Mouse (Mus musculus): Measurements from ENCODE around the gene Dcxr. TPM values are rescaled to one million over a fixed set of nuclear protein-coding genes. Genes with fewer than 3 reads are reported as not detected.
"Not testable (repeated sequence)": the region's sequence is repeated elsewhere in the genome, so short reads cannot be mapped to it uniquely, and the experiment has no call there.

The Dcxr gene
- total RNA-seq (2022), result 100 to 1,000 TPM in 2 of 4 experiments, 10 to 100 TPM in 2; 41.6 to 142 (median 76.2) TPM

DNA sequence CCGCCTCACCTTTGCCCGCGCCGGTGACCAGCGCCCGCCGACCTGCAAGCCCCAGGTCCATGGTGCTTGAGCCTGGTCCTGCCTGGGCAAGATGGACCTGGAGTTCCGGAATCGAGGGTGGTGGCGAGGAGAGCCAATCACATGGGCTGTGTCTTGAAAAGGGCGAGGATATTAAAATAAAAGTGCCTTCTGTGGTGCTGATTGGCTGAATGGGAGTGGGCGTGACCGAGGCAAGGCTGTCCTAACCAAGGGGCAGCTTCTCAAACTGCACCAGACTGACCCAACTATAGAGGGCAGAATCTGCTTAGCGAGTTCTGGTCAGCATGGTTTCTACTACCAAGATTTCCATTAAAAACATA, at the start of gene Dcxr:
Gene Dcxr, minus strand, starts transcription at position 113 of the 359 bp plus-strand sequence.
- peak; percentile 95 for DNase-seq

DNA sequence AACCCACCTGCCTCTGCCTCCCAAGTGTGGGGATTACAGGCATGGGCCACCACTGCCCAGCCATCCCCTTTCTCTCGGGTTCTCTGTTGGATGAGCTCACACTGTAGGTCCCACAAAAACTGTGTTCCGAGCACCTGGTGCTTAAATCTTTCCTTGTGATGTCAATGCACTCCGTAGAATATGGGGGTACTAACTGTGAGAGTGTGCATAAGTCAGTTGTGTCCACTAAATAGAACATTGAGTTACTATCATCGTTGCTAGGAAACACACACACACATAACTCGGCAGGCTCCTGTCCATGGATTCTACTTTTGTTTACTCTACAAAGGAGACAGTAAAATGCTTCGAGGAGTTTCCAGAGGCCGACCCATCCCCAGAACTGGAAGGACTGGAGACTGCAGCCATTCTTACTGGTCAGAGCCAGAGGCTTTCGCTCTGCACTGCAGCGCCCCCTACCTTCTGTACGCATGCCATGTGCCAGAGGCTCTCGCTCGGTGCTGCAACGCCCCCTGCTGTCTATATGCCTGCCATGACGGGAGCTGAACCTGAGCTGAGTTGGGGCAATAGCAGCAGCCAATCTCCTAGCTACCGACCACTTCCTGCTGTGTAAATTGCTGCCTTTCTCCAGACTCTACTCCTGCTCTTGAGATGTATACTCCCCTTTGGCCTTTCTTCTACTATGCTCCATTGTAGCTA, 48.8 kb upstream of the Dcxr start:
- peak; percentile 88 for DNase-seq

DNA sequence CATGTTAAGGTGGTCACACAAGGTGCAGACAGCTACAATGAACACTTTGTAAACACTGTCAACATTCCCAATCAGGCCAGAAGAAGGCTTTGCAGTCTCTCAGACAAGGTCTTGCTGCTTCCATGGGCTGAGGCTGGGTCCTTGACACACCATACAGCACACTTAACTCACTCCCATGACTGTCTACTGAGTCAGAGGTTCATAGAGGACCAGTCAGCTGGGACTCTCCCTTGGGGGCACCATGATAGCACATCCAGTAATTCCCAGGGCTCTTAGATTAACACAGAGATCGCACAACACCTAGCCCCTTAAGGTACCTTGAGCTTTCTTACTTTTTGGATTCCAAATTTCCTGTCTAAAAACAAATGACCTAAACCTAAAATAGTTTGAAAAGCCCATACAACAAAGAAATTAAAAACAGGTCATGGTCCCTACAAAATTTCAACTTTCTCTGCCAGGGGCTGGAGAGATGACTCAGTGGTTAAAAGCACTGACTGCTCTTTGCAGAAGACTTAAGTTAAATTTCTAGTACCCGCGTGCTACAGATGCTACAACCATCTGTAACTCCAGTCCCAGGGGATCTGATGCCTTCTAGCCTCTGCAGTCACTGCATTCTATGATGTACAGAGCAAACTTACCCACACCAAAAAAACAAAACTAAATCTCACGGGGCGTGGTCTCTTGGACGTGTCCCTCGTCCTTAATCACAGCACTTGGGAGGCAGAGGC, 46.5 kb upstream of the Dcxr start:
- no peak for DNase-seq

DNA sequence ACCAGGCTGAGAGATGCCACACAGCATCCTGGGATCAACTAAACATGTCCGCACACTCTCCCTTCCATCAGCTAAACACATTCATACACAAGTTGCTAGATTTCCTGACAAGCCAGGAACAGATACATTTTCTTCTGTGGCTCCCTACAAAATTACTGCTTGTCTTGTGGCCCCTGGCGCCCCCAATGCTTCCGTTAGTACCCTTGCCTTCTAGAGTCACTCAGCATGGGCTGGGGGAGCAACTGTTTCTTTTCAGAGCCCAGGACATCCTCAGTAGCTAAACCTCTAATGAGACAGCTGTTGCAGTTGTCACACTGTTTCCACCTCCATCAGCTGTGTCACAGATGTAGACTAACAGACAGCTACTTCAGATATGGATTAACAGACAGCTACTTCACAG, 45.7 kb upstream of the Dcxr start:
- no peak for DNase-seq

DNA sequence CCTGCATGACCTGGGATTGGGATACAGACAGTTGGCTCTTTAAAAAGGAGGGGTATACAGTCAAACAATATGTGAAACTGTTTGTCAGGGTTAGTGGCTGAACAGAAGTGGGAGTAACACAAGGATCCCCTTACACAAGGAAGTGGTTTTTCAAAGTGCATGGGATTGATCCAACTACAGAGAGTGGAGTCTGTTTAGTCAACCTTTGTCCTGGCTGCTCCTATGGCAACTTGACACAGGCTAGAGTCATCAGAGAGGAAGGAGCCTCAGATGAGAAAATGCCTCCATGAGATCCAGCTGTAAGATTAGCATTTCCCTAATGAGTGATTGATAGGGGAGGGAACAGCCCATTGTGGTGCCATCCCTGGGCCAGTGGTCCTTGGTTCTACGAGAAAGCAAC, 41.1 kb upstream of the Dcxr start:
- DNase-seq, result no peak

DNA sequence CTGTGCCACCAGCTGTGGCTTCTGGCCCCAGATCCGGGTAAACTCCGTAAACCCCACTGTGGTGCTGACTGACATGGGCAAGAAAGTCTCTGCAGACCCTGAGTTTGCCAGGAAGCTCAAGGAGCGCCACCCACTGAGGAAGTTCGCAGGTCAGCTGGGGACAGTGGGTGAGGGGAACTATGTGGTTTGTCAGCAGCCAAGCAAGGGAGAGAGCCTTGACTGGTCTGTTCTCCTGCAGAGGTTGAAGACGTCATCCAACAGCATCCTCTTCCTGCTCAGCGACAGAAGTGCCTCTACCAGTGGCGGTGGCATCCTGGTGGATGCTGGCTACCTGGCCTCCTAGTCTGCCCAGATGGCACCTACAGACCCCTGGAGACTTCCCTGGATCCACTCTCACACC, 39.9 kb upstream of the Dcxr start:
- not testable (repeated sequence) for DNase-seq

DNA sequence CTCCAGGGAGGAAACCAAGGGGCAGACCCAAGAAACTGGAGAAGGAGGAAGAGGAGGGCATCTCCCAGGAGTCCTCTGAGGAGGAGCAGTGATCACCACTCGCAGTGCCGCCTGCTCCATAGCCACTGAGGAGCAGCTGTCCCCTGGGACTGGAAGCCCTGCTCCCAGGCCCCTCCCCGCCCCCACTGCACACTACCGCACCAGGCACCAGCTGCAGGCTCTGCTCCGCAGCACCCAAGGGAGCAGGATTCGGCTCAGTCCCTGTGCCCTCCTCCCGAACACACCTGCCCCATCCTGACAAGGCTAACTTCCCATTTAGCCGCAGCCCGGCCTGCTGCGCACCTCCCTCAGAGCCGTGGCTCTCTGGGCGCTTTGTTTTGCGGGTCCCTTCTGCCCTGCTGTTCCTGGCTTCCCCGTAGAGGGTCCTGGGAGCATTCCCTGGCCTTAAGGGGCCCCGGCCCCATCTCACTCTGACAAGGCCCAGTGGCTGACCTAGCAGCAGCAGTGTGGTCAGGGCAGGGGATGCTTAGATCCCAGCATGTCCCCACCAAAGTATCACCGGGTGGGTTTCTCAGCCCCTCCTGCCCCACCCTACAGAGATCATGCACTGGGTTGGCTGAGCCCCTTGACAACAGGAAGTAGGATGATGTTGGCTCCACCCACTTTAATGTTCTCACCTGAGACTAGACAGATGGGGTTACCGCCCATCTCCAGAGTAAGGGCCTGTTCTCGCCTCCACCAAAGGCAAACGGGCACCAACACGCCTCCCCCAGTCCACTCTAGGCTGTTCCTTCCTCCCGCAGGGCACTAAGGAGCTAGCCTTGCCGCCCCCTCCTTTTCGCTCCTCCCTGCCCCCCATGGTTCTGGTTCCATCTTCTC, 36.3 kb upstream of the Dcxr start:
- not testable (repeated sequence) for DNase-seq

DNA sequence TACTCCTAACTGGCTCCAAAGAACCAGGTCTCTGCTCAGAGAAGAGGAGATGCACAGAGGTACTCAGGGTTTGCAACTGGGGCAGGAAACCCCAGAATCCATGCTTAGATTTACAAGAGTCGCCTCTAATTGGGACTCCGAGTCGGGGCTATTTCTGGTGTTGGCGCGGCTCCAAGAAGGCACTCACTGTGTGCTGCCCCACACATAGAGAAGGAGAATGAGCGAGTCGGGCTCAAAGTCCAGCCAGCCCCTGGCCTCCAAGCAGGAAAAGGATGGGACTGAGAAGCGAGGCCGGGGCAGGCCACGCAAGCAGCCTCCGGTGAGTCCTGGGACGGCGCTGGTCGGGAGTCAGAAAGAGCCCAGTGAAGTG, 35.6 kb upstream of the Dcxr start, which contains the start of gene Hmga1b:
Gene Hmga1b, plus strand, starts transcription at position 123 of the 370 bp plus-strand sequence.
- not testable (repeated sequence) for DNase-seq

DNA sequence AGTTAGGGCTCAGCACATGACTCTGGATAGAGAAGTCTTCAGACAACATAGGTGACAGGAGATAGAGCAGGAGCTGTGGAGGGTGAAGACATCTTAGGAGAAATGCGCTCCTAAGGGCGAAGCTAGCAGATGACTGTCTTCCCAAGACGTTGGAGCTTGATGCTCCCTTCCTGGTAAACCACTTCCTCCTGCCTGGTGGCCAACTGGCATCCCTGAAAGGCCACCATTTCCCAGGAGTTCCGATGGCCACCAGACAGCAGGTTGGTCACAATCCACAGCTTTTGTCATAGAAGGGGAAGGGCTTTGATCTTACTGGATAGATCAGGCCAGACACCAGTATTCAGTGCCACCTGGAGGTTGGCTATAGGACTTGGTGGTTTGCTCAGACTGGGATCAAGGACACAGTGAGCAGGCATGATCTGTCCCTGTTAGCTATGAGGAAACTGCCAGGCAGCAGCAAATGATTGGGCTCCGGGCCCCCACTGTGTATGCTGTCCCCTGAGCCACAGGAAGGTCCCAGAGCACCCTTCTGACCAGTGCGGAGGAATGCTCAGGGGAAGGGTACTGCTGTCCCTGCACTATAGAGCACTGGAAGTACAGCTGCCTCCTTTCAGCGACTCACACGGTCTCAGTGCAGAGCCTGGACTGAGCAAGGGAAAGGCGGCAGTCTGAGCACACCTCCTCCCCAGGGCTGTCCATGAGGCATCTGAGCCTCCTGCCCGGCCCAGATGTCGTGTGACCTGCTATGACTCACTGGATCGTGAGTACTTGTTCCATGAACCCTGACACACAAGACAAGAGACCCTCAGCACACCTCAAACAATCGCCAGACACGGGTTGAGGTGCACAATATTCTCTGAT, 35.0 kb upstream of the Dcxr start:
- DNase-seq, result no peak

DNA sequence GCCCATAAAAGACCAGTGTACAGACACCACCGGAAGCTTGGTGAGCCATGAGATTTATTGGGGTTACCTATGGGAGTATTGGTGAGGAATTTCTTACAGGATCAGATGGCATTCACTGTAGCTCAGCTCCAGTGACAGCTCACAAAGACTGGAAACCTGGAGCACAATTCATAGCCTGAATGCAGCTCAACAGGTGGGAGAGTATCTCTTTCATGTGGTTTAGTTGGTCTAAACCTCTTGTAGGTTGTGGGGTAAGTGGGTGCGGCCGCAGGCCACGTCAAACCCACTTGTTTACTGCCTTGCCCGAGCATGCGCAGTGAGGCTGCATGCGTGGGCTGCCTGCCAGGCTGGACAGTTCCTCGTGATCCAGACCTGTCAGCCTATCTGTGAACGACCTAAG, 33.2 kb upstream of the Dcxr start:
- no peak for DNase-seq

DNA sequence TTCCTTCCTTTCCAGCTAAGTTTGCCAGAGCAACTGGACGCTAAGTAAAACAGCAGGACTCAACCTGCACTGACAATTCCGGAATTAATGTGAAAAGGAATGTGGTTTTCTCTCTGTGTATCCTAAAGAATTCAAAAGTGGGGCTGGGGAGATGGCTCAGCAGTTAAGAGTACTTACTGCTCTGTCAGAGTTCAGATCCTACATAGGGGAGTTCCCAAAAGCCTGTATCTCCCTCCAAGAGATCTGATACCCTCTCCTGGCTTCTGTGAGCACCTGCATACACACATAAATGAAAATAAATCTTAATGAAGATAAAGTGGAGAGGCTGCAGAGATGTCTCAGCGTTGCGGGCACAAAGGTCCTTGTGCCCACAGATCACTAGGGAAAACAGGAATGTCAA, 24.5 kb upstream of the Dcxr start:
- no peak for DNase-seq

DNA sequence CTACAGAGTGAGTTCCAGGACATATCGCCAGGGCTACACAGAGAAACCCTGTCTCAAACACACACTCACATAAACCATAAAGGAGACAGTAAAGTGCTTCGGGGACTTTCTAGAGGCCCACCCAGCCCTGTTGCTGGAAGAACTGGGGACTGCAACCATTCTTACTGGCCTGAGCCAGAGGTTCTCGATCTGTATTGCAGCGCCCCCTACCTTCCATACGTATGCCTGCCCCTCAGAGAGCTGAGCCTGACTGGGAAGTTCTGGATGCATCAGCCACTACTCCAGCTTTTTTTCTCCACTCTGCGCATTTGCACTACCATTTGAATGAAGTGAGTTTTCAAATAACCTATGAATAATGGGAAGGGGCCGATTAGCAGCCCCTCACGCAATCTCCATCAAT, 22.3 kb upstream of the Dcxr start:
- no peak for DNase-seq

DNA sequence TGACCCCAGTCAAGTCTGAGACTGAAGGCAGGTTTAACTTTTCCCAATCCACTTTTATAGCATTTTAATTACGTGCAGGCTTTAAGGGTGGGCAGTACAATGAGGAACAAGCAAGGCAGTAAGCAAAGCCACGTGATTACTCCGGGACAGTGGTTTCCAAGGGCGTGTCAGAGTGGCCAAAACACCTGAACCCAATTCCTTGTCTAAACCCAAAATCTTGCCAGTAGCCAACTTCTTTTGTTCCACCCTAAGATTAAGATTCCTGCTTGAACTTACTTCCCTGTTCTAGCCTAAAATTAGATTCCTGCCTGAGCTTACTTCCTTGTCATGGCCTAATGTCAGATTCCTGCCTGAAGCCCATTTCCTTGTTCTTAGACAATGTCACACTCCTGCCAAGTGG, 20.9 kb upstream of the Dcxr start:
- DNase-seq, result no peak

DNA sequence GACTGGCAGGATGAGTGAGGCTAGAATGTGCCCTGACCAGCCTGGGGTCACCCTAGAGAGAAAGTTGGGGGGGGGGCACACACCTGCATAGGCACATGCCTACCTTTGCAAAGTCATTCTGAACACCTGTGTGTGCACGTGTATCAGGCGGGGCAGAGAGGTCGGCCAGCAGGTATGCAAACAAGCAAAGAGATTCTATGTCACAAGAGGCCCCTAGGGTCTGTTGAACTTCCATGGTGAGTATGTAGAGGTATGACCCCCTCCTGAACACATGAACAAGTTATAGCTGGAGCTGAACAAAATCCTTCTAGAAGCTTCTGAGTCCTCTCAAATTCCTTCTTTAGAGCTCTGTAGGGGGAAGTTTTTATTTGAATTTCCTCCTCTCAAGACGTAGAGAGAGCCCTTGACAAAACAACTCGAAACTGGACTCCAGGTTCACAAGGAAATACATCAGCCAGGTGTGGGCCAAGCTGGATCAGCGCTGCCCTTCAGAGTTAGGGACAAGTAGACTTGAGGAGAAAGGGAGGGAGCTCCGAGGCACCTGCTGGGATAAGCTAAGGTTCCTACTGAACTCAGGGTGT, 17.1 kb upstream of the Dcxr start:
- DNase-seq, result no peak

DNA sequence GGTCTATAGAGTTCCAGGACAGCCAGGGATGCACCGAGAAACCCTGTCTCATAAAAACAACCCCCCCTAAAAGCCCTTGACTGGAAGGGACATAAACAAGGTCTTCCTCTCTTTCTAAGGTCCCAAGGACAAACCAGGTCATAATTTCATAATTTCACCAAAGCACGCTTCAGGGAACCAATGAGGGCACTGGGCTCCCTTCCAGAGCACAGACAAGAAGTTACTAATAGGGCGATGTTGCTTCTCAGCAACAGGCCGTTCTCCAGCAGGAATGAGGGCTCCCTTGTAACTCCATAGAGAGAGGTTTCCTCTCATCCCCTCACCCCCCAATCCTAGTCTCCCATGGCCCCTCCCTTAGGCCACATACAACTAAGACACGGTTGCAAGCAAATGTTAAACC, 13.9 kb upstream of the Dcxr start:
- DNase-seq, result peak; percentile 68

DNA sequence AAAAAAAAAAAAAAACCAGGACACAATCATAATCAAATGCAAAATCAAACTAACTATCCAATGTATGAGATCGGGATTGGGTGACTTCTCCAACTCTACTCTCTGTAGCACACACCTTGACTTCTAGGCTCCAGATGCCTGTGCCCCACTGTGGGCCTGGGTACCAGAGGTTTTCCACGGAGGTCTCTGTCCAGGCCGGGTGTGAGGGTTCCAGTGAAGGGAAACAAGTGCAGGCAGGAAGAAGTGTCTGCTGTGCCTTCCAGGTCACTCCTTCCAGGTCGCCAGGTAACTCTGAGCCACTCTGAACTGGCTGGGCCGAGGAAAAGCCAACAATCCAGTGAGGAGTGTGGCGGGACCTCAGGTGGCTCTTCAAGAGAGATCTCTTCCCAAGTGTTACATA, 9.3 kb upstream of the Dcxr start:
- no peak for DNase-seq

DNA sequence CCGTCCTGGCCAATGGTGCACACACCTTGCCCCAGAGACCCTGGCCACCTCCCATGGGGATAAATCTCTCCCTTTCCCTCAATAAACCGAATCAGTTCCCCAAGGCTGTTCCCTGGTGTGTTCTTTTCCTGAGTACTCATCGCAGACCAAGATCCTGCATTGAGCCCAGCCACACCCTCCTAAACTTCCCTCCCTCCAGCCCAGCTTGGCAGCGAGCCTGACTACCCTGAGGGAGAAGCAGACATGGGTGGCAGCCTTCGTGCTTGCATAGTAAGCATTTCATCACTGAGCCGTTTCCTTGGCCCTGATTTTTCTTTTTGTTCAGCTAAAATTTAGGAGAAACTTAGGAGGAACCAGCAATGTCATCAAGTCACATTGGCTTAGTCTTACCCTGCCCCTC, 6.4 kb upstream of the Dcxr start:
- DNase-seq, result peak; percentile 67

DNA sequence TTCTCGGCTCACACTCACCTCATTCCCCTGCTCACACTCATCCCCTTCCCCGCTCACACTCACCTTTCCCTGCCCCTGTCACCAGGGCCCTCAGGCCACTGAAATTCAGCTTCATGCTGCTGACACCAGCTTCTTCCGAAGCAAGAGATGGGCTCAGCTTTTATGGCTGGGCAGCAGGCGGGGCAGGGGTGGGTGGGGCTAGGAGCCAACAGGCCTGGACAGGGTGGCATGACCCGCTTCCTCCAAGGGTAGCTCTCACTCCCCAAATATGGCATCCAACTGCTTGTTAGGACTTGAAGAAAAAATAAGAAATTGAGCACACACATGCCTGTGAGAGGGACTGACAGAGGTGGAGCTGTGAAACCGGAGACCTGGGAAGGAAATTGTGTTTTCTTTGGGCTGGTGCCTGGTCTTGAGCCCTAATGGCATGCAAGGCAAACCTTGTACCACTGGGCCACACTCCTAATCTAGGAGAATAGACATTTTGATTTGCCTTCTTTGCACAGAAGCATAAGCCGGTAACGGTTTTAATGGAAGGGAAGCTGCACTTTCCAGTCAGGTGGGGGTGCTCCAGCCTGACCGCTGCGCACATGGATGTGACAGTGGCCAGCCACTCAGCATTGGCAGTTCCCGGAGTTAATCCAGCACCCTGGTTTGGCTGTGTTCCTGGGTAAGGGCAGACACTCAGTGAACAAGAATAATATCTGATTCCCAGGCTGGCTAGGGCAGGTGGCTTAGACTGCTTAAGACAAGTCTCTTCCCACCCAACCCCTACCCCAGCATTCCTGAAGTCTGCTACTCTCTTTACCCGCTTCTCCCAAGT, 5.0 kb upstream of the Dcxr start, which contains the start of gene Cbr2:
Gene Cbr2, minus strand, starts transcription at position 257 of the 823 bp plus-strand sequence.
- DNase-seq, result no peak

DNA sequence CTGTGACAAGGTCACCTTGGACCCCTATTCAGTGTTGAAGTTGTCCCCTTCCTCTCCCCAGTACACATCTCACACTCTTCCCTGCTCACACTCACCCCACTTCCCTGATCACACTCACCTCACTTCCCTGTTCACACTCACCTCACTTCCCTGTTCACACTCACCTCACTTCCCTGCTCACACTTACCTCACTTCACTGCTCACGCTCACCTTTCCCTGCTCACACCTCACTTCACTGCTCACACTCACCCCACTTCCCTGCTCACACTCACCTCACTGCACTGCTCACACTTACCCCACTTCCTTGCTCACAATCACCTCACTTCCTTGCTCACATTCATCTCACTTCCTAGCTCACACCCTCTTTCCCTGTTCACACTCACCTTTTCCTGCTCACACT, 4.3 kb upstream of the Dcxr start:
- DNase-seq, result no peak

DNA sequence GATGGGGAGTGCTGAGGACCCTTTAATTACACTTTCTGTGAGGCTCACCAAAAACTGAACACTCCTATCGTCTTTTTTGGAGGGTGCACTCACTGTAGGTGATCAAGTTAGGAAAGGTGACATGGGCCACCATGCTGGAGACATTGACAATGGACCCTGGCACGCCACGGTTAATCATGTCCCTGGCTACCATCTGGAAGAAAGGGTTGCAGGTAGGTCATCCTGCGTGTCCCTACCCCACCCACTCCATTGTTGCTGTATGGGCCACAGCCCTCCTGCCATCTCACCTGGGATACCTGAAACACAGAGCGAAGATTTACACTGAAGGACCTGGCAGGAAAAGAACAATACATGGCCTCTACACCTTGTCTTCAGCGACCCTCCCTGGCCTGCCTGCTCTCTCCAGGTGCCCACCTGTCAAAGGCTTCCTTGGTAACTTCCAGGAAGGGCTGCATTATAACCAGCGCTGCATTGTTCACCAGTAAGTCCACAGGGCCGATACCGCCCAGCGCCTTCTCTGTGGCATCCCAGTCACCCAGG, 3.3 kb upstream of the Dcxr start:
- no peak for DNase-seq
